In the genomic region with DNA sequence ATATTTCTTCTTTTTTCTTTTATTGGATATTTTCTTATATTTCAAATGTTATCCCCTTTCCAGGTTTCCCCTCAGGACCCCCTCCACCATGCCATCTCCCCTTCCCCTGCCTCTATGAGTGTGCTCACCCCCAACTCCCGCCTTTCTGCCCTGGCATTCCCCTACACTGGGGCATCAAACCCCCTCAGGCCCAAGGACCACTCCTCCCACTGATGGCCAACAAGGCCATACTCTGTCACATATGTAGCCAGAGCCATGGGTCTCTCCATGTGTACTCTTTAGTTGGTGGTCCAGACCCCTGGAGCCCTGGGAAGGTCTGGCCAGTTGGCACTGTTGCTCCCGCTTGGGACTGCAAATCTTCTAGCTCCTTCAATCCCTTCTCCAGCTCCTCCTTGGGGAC, we compare ENCODE assay signal across 25 mouse cellular contexts. TPM values are rescaled to one million over a fixed set of nuclear protein-coding genes. Genes with fewer than 3 reads are reported as not detected.
"Had no signal": no experiment of that assay in that cellular context is flagged by ENCODE, and none has a peak within 500 bp of the region (broad histone marks: within the 10 kb centered on the region; RNA-seq: fewer than 3 reads in every experiment).

No protein-coding gene starts in this region.

- ATAC-seq: liver, postnatal 0 days; lung, postnatal 0 days; midbrain, embryonic 13.5 days; midbrain, embryonic 15.5 days had no signal

- H3K36me3 ChIP-seq: lung, embryonic 15.5 days; midbrain, embryonic 13.5 days; midbrain, embryonic 15.5 days; neural tube, embryonic 13.5 days; neural tube, embryonic 15.5 days; stomach, embryonic 15.5 days had no signal

- H3K4me2 ChIP-seq: lung, embryonic 15.5 days; midbrain, embryonic 13.5 days; midbrain, embryonic 15.5 days; neural tube, embryonic 13.5 days; neural tube, embryonic 15.5 days; stomach, embryonic 15.5 days had no signal

- H3K9ac ChIP-seq: liver, postnatal 0 days; lung, embryonic 15.5 days; midbrain, embryonic 13.5 days; midbrain, embryonic 15.5 days; neural tube, embryonic 13.5 days; neural tube, embryonic 15.5 days; stomach, embryonic 15.5 days had no signal

- H3K9me3 ChIP-seq: lung, embryonic 15.5 days; megakaryocyte, embryonic 14.5 days; midbrain, embryonic 13.5 days; midbrain, embryonic 15.5 days; neural tube, embryonic 13.5 days; neural tube, embryonic 15.5 days; stomach, embryonic 15.5 days had no signal

- H3K27ac ChIP-seq: lung, embryonic 15.5 days; macrophage; midbrain, embryonic 13.5 days; midbrain, embryonic 15.5 days; neural tube, embryonic 13.5 days; neural tube, embryonic 15.5 days; stomach, embryonic 15.5 days; stomach, postnatal 0 days had no signal

- H3K27me3 ChIP-seq: lung, embryonic 15.5 days; midbrain, embryonic 13.5 days; midbrain, embryonic 15.5 days; neural tube, embryonic 13.5 days; neural tube, embryonic 15.5 days; stomach, embryonic 15.5 days had no signal

- H3K4me1 ChIP-seq: lung, embryonic 15.5 days; megakaryocyte, embryonic 14.5 days; midbrain, embryonic 13.5 days; midbrain, embryonic 15.5 days; neural tube, embryonic 13.5 days; neural tube, embryonic 15.5 days; stomach, embryonic 15.5 days had no signal

- H3K4me3 ChIP-seq: lung, embryonic 15.5 days; megakaryocyte, embryonic 14.5 days; midbrain, embryonic 13.5 days; midbrain, embryonic 15.5 days; myocyte; neural tube, embryonic 13.5 days; neural tube, embryonic 15.5 days; stomach, embryonic 15.5 days had no signal

- DNase-seq: liver, postnatal 0 days; lung, adult 2 months; lung, postnatal 14 days; lung, postnatal 36 days; right cerebral cortex, postnatal 14 days; thymus, adult 2 months; thymus, postnatal 25 days; thymus, postnatal 4 days had no signal

RNA-seq across cellular contexts. Expression of a gene that starts 5.0 kb away (rescaled TPM):
- total RNA-seq: megakaryocyte progenitor cell, adult 5-6 weeks; midbrain, postnatal 0 days had no signal
- polyA plus RNA-seq: macrophage; midbrain, embryonic 13.5 days; midbrain, embryonic 15.5 days; midbrain, postnatal 0 days; myocyte; neural tube, embryonic 11.5 days; neural tube, embryonic 15.5 days; stomach, postnatal 0 days; testis, adult 2 months had no signal

RNA-seq across cellular contexts. Expression of a gene that starts 37.1 kb away (rescaled TPM):
- total RNA-seq: megakaryocyte progenitor cell, adult 5-6 weeks had no signal
- polyA plus RNA-seq: liver, postnatal 0 days; lung, adult 2 months; lung, embryonic 15.5 days; lung, postnatal 0 days; macrophage; midbrain, embryonic 13.5 days; midbrain, embryonic 15.5 days; myocyte; neural tube, embryonic 11.5 days; neural tube, embryonic 13.5 days; spleen, adult 2 months; stomach, embryonic 15.5 days; stomach, postnatal 0 days; testis, adult 2 months; thymus, adult 2 months; urinary bladder, adult 2 months had no signal
